Mouse (Mus musculus): ENCODE measurements around the gene Notum. TPM values are rescaled to one million over a fixed set of nuclear protein-coding genes. Genes with fewer than 3 reads are reported as not detected.

Gene Notum
- polyA plus RNA-seq, 1 experiment from 2014 or later, result 2.3 TPM

DNA sequence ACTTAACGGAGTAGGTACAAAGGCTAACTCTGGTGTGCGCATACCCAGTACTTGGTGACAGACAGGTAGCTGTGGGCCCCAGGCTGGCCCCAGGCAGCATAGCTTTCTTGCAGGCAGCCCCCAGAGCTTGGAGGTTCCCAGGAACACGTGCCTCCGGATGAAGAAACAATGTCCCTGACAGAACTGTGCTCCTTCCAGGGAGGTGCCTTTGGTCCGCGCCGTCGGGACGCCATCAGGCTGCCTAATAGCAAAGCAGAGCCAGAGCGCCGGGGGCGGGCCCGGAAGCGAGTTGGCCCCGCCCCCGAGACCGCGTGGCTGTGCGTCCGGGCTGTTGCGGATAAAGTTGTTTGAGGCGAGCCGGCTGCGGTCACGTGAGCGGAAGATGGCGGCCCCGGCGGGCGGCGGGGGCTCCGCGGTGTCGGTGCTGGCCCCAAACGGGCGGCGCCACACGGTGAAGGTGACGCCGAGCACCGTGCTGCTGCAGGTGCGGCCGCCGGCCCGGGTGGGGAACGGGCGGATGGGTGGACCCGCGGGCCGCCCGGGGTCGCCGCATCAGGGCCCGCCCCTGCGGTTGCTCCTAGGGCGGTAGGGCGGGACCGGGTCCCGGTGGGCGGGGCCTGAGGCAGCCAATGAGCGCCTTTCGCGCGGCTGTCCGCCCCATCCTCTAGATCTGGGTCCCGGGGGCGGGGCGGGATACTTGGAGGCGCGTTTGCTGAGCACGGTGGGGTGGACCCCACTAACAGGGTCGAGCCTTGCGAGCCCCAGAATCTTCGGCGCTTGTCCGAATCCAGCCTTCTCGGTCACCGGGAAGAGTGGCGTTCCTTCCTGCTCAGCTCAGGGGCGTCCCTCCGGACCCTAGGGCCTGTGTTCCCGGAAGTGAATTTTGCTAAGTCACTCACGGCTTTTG, 12.0 kb upstream of the Notum start, which contains the start of gene Aspscr1:
Aspscr1 (plus strand) TSS at position 287 of the 907 bp plus-strand sequence.
- Histone ChIP-seq H3K4me1 (replicated peaks) (peaks cover 18% of the 10 kb centered on the region), H3K4me3 (peak within 1 kb of the TSS; percentile 62), H3K9ac (peak within 1 kb of the TSS; percentile 67), H3K9me3 (no peaks in the 10 kb centered on the region), H3K27me3 (no peaks in the 10 kb centered on the region), H3K4me2 (peak within 1 kb of the TSS; percentile 83), H3K36me3 (no peaks in the 10 kb centered on the region), H3K27ac (replicated peaks) (peak within 1 kb of the TSS; percentile 93)
- WGBS, result 1% methylated on average over 80 of the region's 83 CpGs
- peak; percentile 98 for ATAC-seq (ENCODE audit: low FRiP score, low read depth)

- H3K4me1 ChIP-seq (replicated peaks), result no peaks in the 10 kb centered on the region
- 7% methylated on average over 3 of the region's 3 CpGs for WGBS
Observed at GRCm38 (mm10) chr11:120666617-120667016, 5.6 kb upstream of the Notum start.

GRCm38 (mm10) chr11:120665406-120665805, 4.4 kb upstream of the Notum start:
- Histone ChIP-seq H3K4me3 (no peak overlapping the region), H3K9ac (no peak overlapping the region), H3K4me1 (replicated peaks) (peaks cover 11% of the 10 kb centered on the region), H3K27me3 (peaks cover 47% of the 10 kb centered on the region), H3K9me3 (no peaks in the 10 kb centered on the region), H3K4me2 (no peak overlapping the region), H3K27ac (replicated peaks) (no peak overlapping the region), H3K36me3 (no peaks in the 10 kb centered on the region)
- 58% methylated on average over 3 of the region's 3 CpGs for WGBS
- no peak for ATAC-seq (ENCODE audit: low FRiP score, low read depth)

More at GRCm38 (mm10) chr11:120666617-120667016, 5.6 kb upstream of the Notum start:
- peaks cover 35% of the 10 kb centered on the region for H3K27me3 ChIP-seq
- no peak for ATAC-seq (ENCODE audit: low FRiP score, low read depth)
- no peaks in the 10 kb centered on the region for H3K9me3 ChIP-seq
- no peak overlapping the region for H3K4me3 ChIP-seq
- H3K4me2 ChIP-seq, result no peak overlapping the region
- no peak overlapping the region for H3K9ac ChIP-seq
- H3K27ac ChIP-seq (replicated peaks), result no peak overlapping the region
- no peaks in the 10 kb centered on the region for H3K36me3 ChIP-seq

DNA sequence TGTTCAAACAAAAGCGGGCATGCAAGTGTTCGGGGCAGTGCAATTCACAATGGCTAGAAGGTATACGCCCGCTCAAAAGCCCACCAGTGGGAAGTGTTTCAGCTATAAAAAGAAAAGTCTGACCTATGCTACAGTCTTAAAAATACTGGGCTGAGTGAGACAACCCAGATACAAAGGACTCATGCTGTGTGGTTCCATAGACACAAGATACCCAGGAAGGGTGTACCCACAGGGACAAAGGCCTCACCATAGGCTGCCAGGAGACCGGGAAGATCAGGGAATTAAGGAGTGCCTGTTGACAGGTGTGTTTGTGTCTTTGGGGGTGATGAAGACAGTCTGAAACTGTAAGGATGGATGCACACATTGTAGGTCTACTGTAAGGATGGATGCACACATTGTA, 2.7 kb upstream of the Notum start:
- ATAC-seq (ENCODE audit: low FRiP score, low read depth), result no peak
- Histone ChIP-seq H3K9ac (no peak overlapping the region), H3K9me3 (no peaks in the 10 kb centered on the region), H3K27me3 (peaks cover 64% of the 10 kb centered on the region), H3K27ac (replicated peaks) (no peak overlapping the region), H3K4me2 (no peak overlapping the region), H3K36me3 (no peaks in the 10 kb centered on the region), H3K4me3 (no peak overlapping the region), H3K4me1 (replicated peaks) (peaks cover 19% of the 10 kb centered on the region)
- WGBS, result 63% methylated on average over 5 of the region's 5 CpGs

DNA sequence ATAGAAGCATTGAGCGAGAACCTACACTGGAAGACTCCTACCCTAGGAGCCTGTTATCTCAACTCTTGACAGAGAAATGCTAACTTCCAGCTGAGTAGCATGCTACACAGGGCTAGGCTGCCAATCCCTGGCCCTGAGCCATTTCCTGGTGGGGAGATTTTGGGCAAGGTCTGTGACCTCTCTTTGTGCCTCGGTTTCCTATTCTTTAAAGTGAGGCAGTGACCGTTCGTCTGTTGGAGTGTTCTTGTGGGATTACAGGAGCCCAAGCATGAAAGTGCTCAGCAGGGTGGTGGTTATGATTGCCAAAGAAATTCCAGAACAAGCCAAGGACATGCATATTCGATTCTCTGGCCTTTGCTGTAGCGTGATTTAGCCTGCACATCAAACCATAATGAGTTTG, 1.8 kb upstream of the Notum start:
- Histone ChIP-seq H3K4me1 (replicated peaks) (peaks cover 19% of the 10 kb centered on the region), H3K9me3 (no peaks in the 10 kb centered on the region), H3K27me3 (peaks cover 74% of the 10 kb centered on the region), H3K4me2 (no peak overlapping the region), H3K36me3 (no peaks in the 10 kb centered on the region), H3K27ac (replicated peaks) (no peak overlapping the region), H3K9ac (no peak overlapping the region), H3K4me3 (no peak overlapping the region)
- ATAC-seq (ENCODE audit: low FRiP score, low read depth), result no peak
- WGBS, result 48% methylated on average over 6 of the region's 6 CpGs

- 0 out of 2 replicates have a peak overlapping the region, but pooled peaks have one; percentile 8 for H3K9ac ChIP-seq
Observed at GRCm38 (mm10) chr11:120660301-120661075, 487 bp downstream of the Notum start.

GRCm38 (mm10) chr11:120659509-120660300, 1.3 kb downstream of the Notum start:
- 3% methylated on average over 40 of the region's 50 CpGs for WGBS
- Histone ChIP-seq H3K27ac (replicated peaks) (no peak overlapping the region), H3K4me3 (peak overlapping the region; percentile 36), H3K4me1 (replicated peaks) (peaks cover 19% of the 10 kb centered on the region), H3K9ac (0 out of 2 replicates have a peak overlapping the region, but pooled peaks have one; percentile 8), H3K4me2 (peak overlapping the region; percentile 62), H3K9me3 (no peaks in the 10 kb centered on the region), H3K27me3 (peaks cover 81% of the 10 kb centered on the region), H3K36me3 (no peaks in the 10 kb centered on the region)
- peak; percentile 32 for ATAC-seq (ENCODE audit: low FRiP score, low read depth)

More at GRCm38 (mm10) chr11:120660301-120661075, 487 bp downstream of the Notum start:
- under 1% methylated on average over 83 of the region's 95 CpGs for WGBS
- H3K36me3 ChIP-seq, result no peaks in the 10 kb centered on the region
- peak overlapping the region; percentile 36 for H3K4me3 ChIP-seq
- ATAC-seq (ENCODE audit: low FRiP score, low read depth), result peak; percentile 44
- no peaks in the 10 kb centered on the region for H3K9me3 ChIP-seq
- H3K27me3 ChIP-seq, result peaks cover 86% of the 10 kb centered on the region
- peak overlapping the region; percentile 62 for H3K4me2 ChIP-seq
- no peak overlapping the region for H3K27ac ChIP-seq (replicated peaks)
- peaks cover 19% of the 10 kb centered on the region for H3K4me1 ChIP-seq (replicated peaks)

GRCm38 (mm10) chr11:120658876-120659410, 2.0 kb downstream of the Notum start:
- Histone ChIP-seq H3K27me3 (peaks cover 75% of the 10 kb centered on the region), H3K4me3 (0 out of 2 replicates have a peak overlapping the region, but pooled peaks have one; percentile 6), H3K9ac (no peak overlapping the region), H3K4me1 (replicated peaks) (peaks cover 19% of the 10 kb centered on the region), H3K36me3 (no peaks in the 10 kb centered on the region), H3K4me2 (no peak overlapping the region), H3K9me3 (no peaks in the 10 kb centered on the region), H3K27ac (replicated peaks) (no peak overlapping the region)
- WGBS, result 2% methylated on average over 24 of the region's 24 CpGs
- ATAC-seq (ENCODE audit: low FRiP score, low read depth), result no peak

DNA sequence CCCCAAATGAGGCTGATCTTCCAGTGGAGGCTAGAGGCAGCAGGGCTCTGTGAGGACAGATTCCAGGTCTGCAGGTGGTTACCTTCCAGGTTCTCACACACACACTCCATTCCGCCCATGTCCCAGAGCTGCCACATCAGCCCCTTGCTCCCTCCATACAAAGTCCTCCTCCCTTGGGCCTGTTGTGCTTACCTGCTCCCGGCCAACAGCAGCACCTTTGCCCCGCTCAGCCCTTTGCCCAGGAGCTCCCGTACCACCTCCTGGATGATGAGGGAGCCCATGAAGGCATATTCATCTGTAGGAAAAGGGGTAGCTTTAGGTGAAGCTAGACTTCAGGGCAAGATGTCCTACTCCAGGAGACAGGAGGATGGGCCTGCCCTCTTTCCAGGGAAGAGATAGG, 3.7 kb downstream of the Notum start:
- H3K27ac ChIP-seq (replicated peaks), result no peak overlapping the region
- no peak overlapping the region for H3K9ac ChIP-seq
- no peak overlapping the region for H3K4me3 ChIP-seq
- WGBS, result 84% methylated on average over 4 of the region's 4 CpGs
- no peak overlapping the region for H3K4me2 ChIP-seq
- no peaks in the 10 kb centered on the region for H3K36me3 ChIP-seq
- no peak for ATAC-seq (ENCODE audit: low FRiP score, low read depth)
- H3K4me1 ChIP-seq (replicated peaks), result peaks cover 19% of the 10 kb centered on the region
- H3K27me3 ChIP-seq, result peaks cover 59% of the 10 kb centered on the region
- no peaks in the 10 kb centered on the region for H3K9me3 ChIP-seq

GRCm38 (mm10) chr11:120654741-120655140, 6.2 kb downstream of the Notum start:
- Histone ChIP-seq H3K9ac (no peak overlapping the region), H3K4me3 (no peak overlapping the region), H3K4me1 (replicated peaks) (peaks cover 2% of the 10 kb centered on the region; the same call in 1 of the 2 replicates), H3K4me2 (no peak overlapping the region), H3K36me3 (no peaks in the 10 kb centered on the region), H3K27ac (replicated peaks) (no peak overlapping the region), H3K27me3 (peaks cover 33% of the 10 kb centered on the region), H3K9me3 (no peaks in the 10 kb centered on the region)
- no peak for ATAC-seq (ENCODE audit: low FRiP score, low read depth)
- 88% methylated on average over 3 of the region's 3 CpGs for WGBS

- Histone ChIP-seq H3K9me3 (no peaks in the 10 kb centered on the region), H3K4me1 (replicated peaks) (peaks cover 7% of the 10 kb centered on the region), H3K9ac (no peak overlapping the region), H3K27me3 (peaks cover 8% of the 10 kb centered on the region; the same call in 1 of the 2 replicates), H3K27ac (replicated peaks) (no peak overlapping the region), H3K4me3 (no peak overlapping the region), H3K4me2 (no peak overlapping the region), H3K36me3 (no peaks in the 10 kb centered on the region)
- WGBS, result 58% methylated on average over 3 of the region's 3 CpGs
- no peak for ATAC-seq (ENCODE audit: low FRiP score, low read depth)
Observed at GRCm38 (mm10) chr11:120651872-120652271, 9.1 kb downstream of the Notum start.

All from hindbrain, embryonic 15.5 days (tissue).